Mouse (Mus musculus) intestine, postnatal 0 days (tissue): ENCODE measurements around the gene Tbc1d17. TPM values are rescaled to one million over a fixed set of nuclear protein-coding genes. Genes with fewer than 3 reads are reported as not detected.

Experiments used
- ATAC-seq: fragments of 200-750 bp; cut with Nextera tagmentation; 2 replicates; pipeline ENCODE4 v1.8.0; 2017; ENCODE audit warnings: mild to moderate bottlenecking, moderate TSS enrichment, moderate library complexity
- H3K27ac ChIP-seq: fragments of 300-500 bp; sonication (generic); 2 replicates; pipeline ENCODE4 v1.5.1; 2014; ENCODE audit warnings: mild to moderate bottlenecking, low read depth, low read length, moderate library complexity
- H3K27me3 ChIP-seq: fragments of 300-500 bp; sonication (generic); replicated peaks from 2 replicates; pipeline ENCODE4 v1.6.1; 2014; ENCODE audit warnings: low read length, mixed read lengths; ENCODE audit not compliant: control insufficient read depth, insufficient read depth
- H3K36me3 ChIP-seq: fragments of 300-500 bp; sonication (generic); 2 replicates; pipeline ENCODE4 v1.6.1; 2014; ENCODE audit warnings: mild to moderate bottlenecking, moderate library complexity; ENCODE audit not compliant: control insufficient read depth, insufficient read depth
- H3K4me1 ChIP-seq: fragments of 300-500 bp; sonication (generic); replicated peaks from 2 replicates; pipeline ENCODE4 v1.6.1; 2014; ENCODE audit warnings: antibody characterized with exemption, low read length, mixed read lengths; ENCODE audit not compliant: control insufficient read depth, insufficient read depth
- H3K4me2 ChIP-seq: fragments of 300-500 bp; sonication (generic); replicated peaks from 2 replicates; pipeline ENCODE4 v1.6.1; 2014; ENCODE audit warnings: low read depth, mild to moderate bottlenecking, moderate library complexity
- H3K4me3 ChIP-seq: fragments of 300-500 bp; sonication (generic); 2 replicates; pipeline ENCODE4 v1.5.1; 2014; ENCODE audit warnings: low read depth, low read length
- H3K9ac ChIP-seq: fragments of 300-500 bp; sonication (generic); 2 replicates; pipeline ENCODE4 v1.6.1; 2014; ENCODE audit warnings: mild to moderate bottlenecking, low read depth, low read length
- H3K9me3 ChIP-seq: fragments of 300-500 bp; sonication (generic); 2 replicates; pipeline ENCODE4 v1.6.1; 2016; ENCODE audit warnings: mixed run types; ENCODE audit not compliant: control insufficient read depth
- CTCF ChIP-seq: sonication (generic); IDR thresholded peaks from 2 replicates; pipeline ENCODE4 v1.5.1; 2016; ENCODE audit warnings: low read depth, mild to moderate bottlenecking, control low read depth, antibody characterized with exemption, moderate library complexity
- WGBS: fragments of 180-500 bp; shearing (Covaris S2); extraction: QIAGEN DNeasy Blood & Tissue Kit; methylation state at CpG from one replicate; pipeline ENCODE4 v1.1.7; 2014; 5-methylcytosine and 5-hydroxymethylcytosine counted together
- polyA plus RNA-seq: library from polyadenylated mRNA; unstranded; fragments of >200 nt; fragmentation: Nextera tagmentation; extraction: Ambion mirVana; gene quantifications from 2 replicates; pipeline ENCODE4 v1.2.1, GENCODE M21; 2015

Gene Tbc1d17
- polyA plus RNA-seq, 1 experiment from 2014 or later: 47.4 TPM

DNA sequence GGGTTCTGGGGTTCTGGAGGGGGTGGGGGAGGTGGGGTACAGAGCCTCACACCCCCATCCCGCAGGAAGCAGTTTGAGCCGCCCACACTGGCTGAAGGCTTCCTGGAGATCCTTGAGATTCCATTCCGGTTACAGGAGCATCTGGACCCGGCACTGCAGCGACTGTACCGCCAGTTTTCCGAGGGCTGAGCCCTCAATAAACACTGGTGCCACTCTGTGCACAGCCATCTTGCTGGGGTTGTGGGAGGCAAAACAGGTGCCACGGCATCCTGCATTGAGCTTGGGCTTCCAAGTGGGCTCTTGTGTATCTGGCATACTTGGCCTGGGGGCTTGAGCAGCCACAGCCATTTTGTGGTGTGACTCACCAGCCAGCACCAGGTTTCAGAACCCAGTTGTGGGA is 13.6 kb upstream of the Tbc1d17 start:
- no peak for TF ChIP-seq CTCF
- no peak overlapping the region for H3K4me3 ChIP-seq
- WGBS: 72% methylated on average over 8 of the region's 8 CpGs
- H3K36me3 ChIP-seq: peaks cover 47% of the 10 kb centered on the region
- H3K4me2 ChIP-seq: no peak overlapping the region
- no peak for ATAC-seq
- H3K4me1 ChIP-seq: peaks cover 20% of the 10 kb centered on the region
- no peaks in the 10 kb centered on the region for H3K27me3 ChIP-seq
- no peak overlapping the region for H3K9ac ChIP-seq
- H3K9me3 ChIP-seq: no peaks in the 10 kb centered on the region
- 0 out of 2 replicates have a peak overlapping the region, but pooled peaks have one; percentile 7 for H3K27ac ChIP-seq

- Histone ChIP-seq H3K4me1 (peaks cover 11% of the 10 kb centered on the region; the same call in 1 of the 2 replicates), H3K4me3 (no peak overlapping the region), H3K36me3 (peaks cover 47% of the 10 kb centered on the region), H3K4me2 (no peak overlapping the region), H3K27ac (no peak overlapping the region), H3K27me3 (no peaks in the 10 kb centered on the region), H3K9ac (no peak overlapping the region), H3K9me3 (no peaks in the 10 kb centered on the region)
- WGBS: 78% methylated on average over 14 of the region's 14 CpGs
- no peak for ATAC-seq
- TF ChIP-seq CTCF: no peak
These were observed 12.5 kb upstream of the Tbc1d17 start for GRCm38 (mm10) chr7:44861429-44861816.

- H3K4me3 ChIP-seq: no peak overlapping the region
- H3K4me2 ChIP-seq: peak overlapping the region; percentile 9; the same call in 1 of the 2 replicates
- peaks cover 5% of the 10 kb centered on the region; the same call in 1 of the 2 replicates for H3K4me1 ChIP-seq
- 0 out of 2 replicates have a peak, but pooled peaks have one; percentile 11 for ATAC-seq
- H3K27me3 ChIP-seq: no peaks in the 10 kb centered on the region
- H3K9ac ChIP-seq: no peak overlapping the region
- H3K27ac ChIP-seq: no peak overlapping the region
- TF ChIP-seq CTCF: peak; percentile 95
- no peaks in the 10 kb centered on the region for H3K9me3 ChIP-seq
- 55% methylated on average over 22 of the region's 22 CpGs for WGBS
- peaks cover 44% of the 10 kb centered on the region for H3K36me3 ChIP-seq
These were observed 11.9 kb upstream of the Tbc1d17 start for GRCm38 (mm10) chr7:44860576-44861428.

GRCm38 (mm10) chr7:44859896-44860295 is 11.0 kb upstream of the Tbc1d17 start:
- no peaks in the 10 kb centered on the region for H3K9me3 ChIP-seq
- H3K9ac ChIP-seq: no peak overlapping the region
- H3K27ac ChIP-seq: no peak overlapping the region
- peaks cover 43% of the 10 kb centered on the region for H3K36me3 ChIP-seq
- no peak overlapping the region for H3K4me2 ChIP-seq
- no peak for TF ChIP-seq CTCF
- 91% methylated on average over 11 of the region's 11 CpGs for WGBS
- no peak for ATAC-seq
- peaks cover 4% of the 10 kb centered on the region; the same call in 1 of the 2 replicates for H3K4me1 ChIP-seq
- no peaks in the 10 kb centered on the region for H3K27me3 ChIP-seq
- no peak overlapping the region for H3K4me3 ChIP-seq

GRCm38 (mm10) chr7:44857905-44858304 is 9.0 kb upstream of the Tbc1d17 start:
- WGBS: 28% methylated on average over 8 of the region's 8 CpGs
- no peak for TF ChIP-seq CTCF
- Histone ChIP-seq H3K9ac (peak overlapping the region; percentile 76), H3K27ac (peak overlapping the region; percentile 84; the same call in 1 of the 2 replicates), H3K4me1 (peaks cover 4% of the 10 kb centered on the region), H3K4me2 (peak overlapping the region; percentile 98), H3K27me3 (no peaks in the 10 kb centered on the region), H3K9me3 (no peaks in the 10 kb centered on the region), H3K36me3 (peaks cover 23% of the 10 kb centered on the region), H3K4me3 (peak overlapping the region; percentile 77)
- no peak for ATAC-seq

DNA sequence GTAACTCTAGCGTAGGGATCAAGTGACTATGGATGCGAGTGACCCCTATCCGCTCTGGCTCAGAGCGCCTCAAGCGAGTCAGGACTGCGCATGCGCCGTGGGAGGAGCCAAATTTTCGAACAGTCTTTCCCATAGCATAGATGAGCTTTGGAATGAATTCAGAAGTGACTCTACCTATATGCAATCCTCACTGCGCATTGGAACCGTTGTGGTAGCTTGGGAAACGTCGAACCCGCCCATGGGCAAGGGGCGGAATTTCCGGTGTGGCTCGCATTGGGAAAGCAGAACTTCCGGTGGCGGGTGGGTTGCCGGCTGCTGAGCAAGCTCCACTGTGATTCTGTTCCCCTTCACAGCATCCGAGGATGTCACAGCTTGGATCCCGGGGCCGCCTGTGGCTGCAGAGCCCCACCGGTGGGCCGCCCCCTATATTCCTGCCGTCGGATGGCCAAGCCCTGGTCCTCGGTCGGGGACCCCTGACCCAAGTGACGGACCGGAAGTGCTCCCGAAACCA is 8.2 kb upstream of the Tbc1d17 start, which contains the start of gene Pnkp:
TSS of gene Pnkp (plus strand) at position 98 of the 511 bp plus-strand sequence.
- Histone ChIP-seq H3K4me2 (peak within 1 kb of the TSS; percentile 98), H3K27ac (peak within 1 kb of the TSS; percentile 84), H3K9me3 (no peaks in the 10 kb centered on the region), H3K27me3 (no peaks in the 10 kb centered on the region), H3K4me3 (peak within 1 kb of the TSS; percentile 77), H3K36me3 (peaks cover 21% of the 10 kb centered on the region), H3K4me1 (peaks cover 4% of the 10 kb centered on the region), H3K9ac (peak within 1 kb of the TSS; percentile 76)
- TF ChIP-seq CTCF: 0 out of 2 replicates have a peak, but pooled peaks have one; percentile 6
- ATAC-seq: peak; percentile 18
- WGBS: under 1% methylated on average over 32 of the region's 32 CpGs
